Mouse (Mus musculus): ENCODE results near the gene Ube2b. TPM values are rescaled to one million over a fixed set of nuclear protein-coding genes. Genes with fewer than 3 reads are reported as not detected.

Ube2b gene
- 66.2 and 80.4 TPM in 2 replicates for polyA plus RNA-seq (2012; rRNA removed; ENCODE audit: low replicate concordance)

GRCm38 (mm10) chr11:52000290-52000962, at the start of gene Ube2b:
Ube2b (minus strand) TSS chr11:52000762.

GRCm38 (mm10) chr11:52003772-52004528, 3.4 kb upstream of the Ube2b start, which contains the start of gene Cdkl3:
Cdkl3 (plus strand) TSS chr11:52004221.

DNA sequence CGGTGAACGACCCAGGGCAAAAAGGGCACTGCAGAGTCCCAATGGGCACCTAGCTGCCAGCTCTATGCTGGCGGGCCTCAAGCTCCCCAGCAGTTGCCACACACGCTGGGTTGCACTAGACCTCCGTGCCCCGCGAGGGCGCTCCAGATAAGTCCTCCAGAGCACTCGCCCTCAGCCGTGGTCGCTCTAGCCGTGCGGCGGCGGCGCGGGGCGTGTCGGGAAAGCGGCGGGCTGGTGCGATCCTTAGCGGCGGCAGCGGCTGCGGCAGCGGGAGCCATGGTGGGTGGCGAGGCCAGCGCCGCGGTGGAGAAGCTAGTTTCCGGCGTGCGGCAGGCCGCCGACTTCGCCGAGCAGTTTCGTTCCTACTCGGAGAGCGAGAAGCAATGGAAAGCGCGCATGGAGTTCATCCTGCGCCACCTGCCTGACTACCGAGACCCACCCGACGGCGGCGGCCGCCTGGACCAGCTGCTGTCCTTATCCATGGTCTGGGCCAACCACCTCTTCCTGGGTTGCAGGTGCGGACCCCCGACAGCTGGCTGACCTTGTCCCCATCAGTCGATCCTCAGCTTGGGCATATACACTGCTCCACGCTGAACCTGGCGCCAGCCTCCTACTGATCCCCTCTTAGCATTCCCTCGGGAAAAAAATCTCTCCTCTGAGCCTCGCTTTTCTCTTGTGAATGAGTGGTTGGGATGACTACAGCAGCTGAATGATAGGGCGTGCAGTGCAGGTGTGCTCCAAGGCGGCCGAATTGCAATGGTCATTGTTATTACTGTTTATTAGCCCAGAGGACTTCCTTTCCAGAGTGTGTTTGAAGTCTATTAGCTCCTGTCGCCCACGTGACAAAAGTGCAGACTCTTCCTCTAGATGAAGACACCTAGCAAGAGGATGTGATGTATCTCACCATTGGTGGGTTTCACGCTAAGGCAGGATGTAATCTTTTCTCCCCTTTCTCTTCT, 32.8 kb downstream of the Ube2b start, which contains the start of gene Cdkn2aipnl:
Cdkn2aipnl (plus strand) TSS at position 219 of the 959 bp plus-strand sequence.

Other genes with a start within 250 kb of the Ube2b start
- gene Sec24a, start 237.1 kb downstream of the Ube2b start, polyA plus RNA-seq (2012; rRNA removed; ENCODE audit: low replicate concordance): 18.3 and 19.8 TPM in 2 replicates
- 25.9 and 37.9 TPM in 2 replicates for gene Sar1b, start 237.1 kb downstream of the Ube2b start, polyA plus RNA-seq (2012; rRNA removed; ENCODE audit: low replicate concordance)
- gene Jade2, start 143.1 kb downstream of the Ube2b start, polyA plus RNA-seq (2012; rRNA removed; ENCODE audit: low replicate concordance): 10.1 and 10.4 TPM in 2 replicates
- 17.2 and 24.4 TPM in 2 replicates for gene Cdkn2aipnl, start 33.1 kb downstream of the Ube2b start, polyA plus RNA-seq (2012; rRNA removed; ENCODE audit: low replicate concordance)
- gene Cdkl3, start 3.5 kb upstream of the Ube2b start, polyA plus RNA-seq (2012; rRNA removed; ENCODE audit: low replicate concordance): 3.0 and 3.7 TPM in 2 replicates
- gene Ppp2ca, start 97.9 kb upstream of the Ube2b start, polyA plus RNA-seq (2012; rRNA removed; ENCODE audit: low replicate concordance): 45.3 and 49.1 TPM in 2 replicates
- gene Olfr1373, start 144.8 kb upstream of the Ube2b start, polyA plus RNA-seq (2012; rRNA removed; ENCODE audit: low replicate concordance): not detected in 2 replicates
- not detected in 2 replicates for gene Olfr1371, start 213.2 kb upstream of the Ube2b start, polyA plus RNA-seq (2012; rRNA removed; ENCODE audit: low replicate concordance)
- gene Skp1a, start 231.2 kb upstream of the Ube2b start, polyA plus RNA-seq (2012; rRNA removed; ENCODE audit: low replicate concordance): 43.5 and 43.7 TPM in 2 replicates